Mouse (Mus musculus) MEL (cell line): ENCODE results near the gene Aldh3b3. TPM values are rescaled to one million over a fixed set of nuclear protein-coding genes. Genes with fewer than 3 reads are reported as not detected.

Experiments
- DNase-seq: peaks from one replicate; pipeline ENCODE4 v3.0.0; 2011; ENCODE audit warnings: low read depth, low spot score
- H3K27ac ChIP-seq: 2 replicates; pipeline ENCODE4 v1.5.1; 2012; ENCODE audit warnings: low read depth, mild to moderate bottlenecking, control low read depth, low read length, moderate library complexity; ENCODE audit not compliant: control insufficient read depth
- H3K27me3 ChIP-seq, 2 experiments: fragments of 150-350 bp in 1 of 2; sonication (generic) in 1 of 2; 2 replicates each; pipeline ENCODE4 v1.6.1; 2012; ENCODE audit warnings: low read length in 2 of 2, mild to moderate bottlenecking in 2 of 2, improper control_type of control experiment in 1 of 2, moderate library complexity in 1 of 2; ENCODE audit not compliant: insufficient read depth in 2 of 2, control insufficient read depth in 1 of 2
- H3K36me3 ChIP-seq, 2 experiments: 2 replicates each; pipeline ENCODE4 v1.6.1; 2012 to 2014; ENCODE audit warnings: low read length in 2 of 2, improper control_type of control experiment in 1 of 2, inconsistent platforms in 1 of 2, mild to moderate bottlenecking in 1 of 2; ENCODE audit not compliant: insufficient read depth in 2 of 2, control insufficient read depth in 1 of 2
- H3K4me1 ChIP-seq, 2 experiments: fragments of 150-350 bp in 1 of 2; sonication (generic) in 1 of 2; 2 replicates each; pipeline ENCODE4 v1.6.1; 2012; ENCODE audit warnings: low read length in 2 of 2, improper control_type of control experiment in 1 of 2, mild to moderate bottlenecking in 1 of 2; ENCODE audit not compliant: insufficient read depth in 2 of 2, control insufficient read depth in 1 of 2
- H3K4me3 ChIP-seq, 2 experiments: fragments of 150-350 bp in 1 of 2; sonication (generic) in 1 of 2; 2 replicates each; pipeline ENCODE4 v1.5.1; 2012; ENCODE audit warnings: low read depth in 2 of 2, low read length in 2 of 2, mild to moderate bottlenecking in 2 of 2, moderate library complexity in 2 of 2, control low read depth in 1 of 2, improper control_type of control experiment in 1 of 2; ENCODE audit not compliant: control insufficient read depth in 1 of 2, insufficient read depth in 1 of 2
- H3K79me2 ChIP-seq: 2 replicates; pipeline ENCODE4 v1.6.1; 2012; ENCODE audit warnings: mild to moderate bottlenecking, low read length, moderate library complexity; ENCODE audit not compliant: control insufficient read depth, poor library complexity, insufficient read depth
- H3K9ac ChIP-seq: 2 replicates; pipeline ENCODE4 v1.6.1; 2012; ENCODE audit warnings: low read depth, mild to moderate bottlenecking, control low read depth, low read length, moderate library complexity; ENCODE audit not compliant: control insufficient read depth, poor library complexity, severe bottlenecking
- H3K9me3 ChIP-seq: fragments of 150-350 bp; sonication (generic); replicated peaks from 2 replicates; pipeline ENCODE4 v1.6.1; 2012; ENCODE audit warnings: mild to moderate bottlenecking, low read length, improper control_type of control experiment, moderate library complexity; ENCODE audit not compliant: insufficient read depth
- CHD2 ChIP-seq: IDR thresholded peaks from 2 replicates; pipeline ENCODE4 v1.6.1; 2011; ENCODE audit warnings: low read length, improper control_type of control experiment
- CTCF ChIP-seq, 3 experiments: IDR thresholded peaks in 2 of 3; conservative IDR thresholded peaks in 1 of 3; 2 replicates each; pipeline ENCODE4 v1.5.1; 2011 to 2012; ENCODE audit warnings: low read length in 3 of 3, low read depth in 2 of 3, mild to moderate bottlenecking in 2 of 3, improper control_type of control experiment in 1 of 3, inconsistent platforms in 1 of 3, mixed read lengths in 1 of 3, moderate library complexity in 1 of 3; ENCODE audit not compliant: control insufficient read depth in 1 of 3, insufficient read depth in 1 of 3, poor library complexity in 1 of 3, severe bottlenecking in 1 of 3
- ELF1 ChIP-seq: IDR thresholded peaks from 2 replicates; pipeline ENCODE4 v1.6.1; 2014; ENCODE audit warnings: low read depth, mild to moderate bottlenecking, inconsistent platforms, low read length, improper control_type of control experiment, moderate library complexity
- EP300 ChIP-seq, 2 experiments: IDR thresholded peaks; 2 replicates each; pipeline ENCODE4 v1.6.1; 2011; ENCODE audit warnings: improper control_type of control experiment in 2 of 2, low read length in 2 of 2, low read depth in 1 of 2, mild to moderate bottlenecking in 1 of 2
- ETS1 ChIP-seq: IDR thresholded peaks from 2 replicates; pipeline ENCODE4 v1.6.1; 2012; ENCODE audit warnings: low read depth, mild to moderate bottlenecking, inconsistent platforms, low read length, improper control_type of control experiment, moderate library complexity
- GABPA ChIP-seq: IDR thresholded peaks from 2 replicates; pipeline ENCODE4 v1.6.1; 2012; ENCODE audit warnings: low read depth, mild to moderate bottlenecking, inconsistent platforms, low read length, improper control_type of control experiment, moderate library complexity
- HCFC1 ChIP-seq: IDR thresholded peaks from 2 replicates; pipeline ENCODE4 v1.6.1; 2012; ENCODE audit warnings: low read depth, mild to moderate bottlenecking, inconsistent platforms, low read length, improper control_type of control experiment, moderate library complexity
- MAX ChIP-seq: IDR thresholded peaks from 2 replicates; pipeline ENCODE4 v1.6.1; 2011; ENCODE audit warnings: low read length, improper control_type of control experiment
- MAZ ChIP-seq: IDR thresholded peaks from 2 replicates; pipeline ENCODE4 v1.6.1; 2012; ENCODE audit warnings: low read depth, mild to moderate bottlenecking, inconsistent platforms, low read length, improper control_type of control experiment
- MXI1 ChIP-seq: IDR thresholded peaks from 2 replicates; pipeline ENCODE4 v1.6.1; 2011; ENCODE audit warnings: mild to moderate bottlenecking, low read depth, low read length, improper control_type of control experiment
- MYC ChIP-seq: IDR thresholded peaks from 2 replicates; pipeline ENCODE4 v1.6.1; 2011; ENCODE audit warnings: low read depth, mild to moderate bottlenecking, low read length, improper control_type of control experiment, moderate library complexity
- NELFE ChIP-seq: IDR thresholded peaks from 2 replicates; pipeline ENCODE4 v1.6.1; 2011; ENCODE audit warnings: low read depth, low read length, improper control_type of control experiment
- POLR2A ChIP-seq, 2 experiments: IDR thresholded peaks; 2 replicates each; pipeline ENCODE4 v1.6.1; 2011 to 2012; ENCODE audit warnings: low read length in 2 of 2, mild to moderate bottlenecking in 2 of 2, control low read depth in 1 of 2, improper control_type of control experiment in 1 of 2, low read depth in 1 of 2, moderate library complexity in 1 of 2; ENCODE audit not compliant: control insufficient read depth in 1 of 2, insufficient read depth in 1 of 2, poor library complexity in 1 of 2
- RAD21 ChIP-seq: IDR thresholded peaks from 2 replicates; pipeline ENCODE4 v1.6.1; 2011; ENCODE audit warnings: mild to moderate bottlenecking, low read depth, low read length, improper control_type of control experiment
- RCOR1 ChIP-seq: IDR thresholded peaks from 2 replicates; pipeline ENCODE4 v1.6.1; 2012; ENCODE audit warnings: low read depth, mild to moderate bottlenecking, inconsistent platforms, low read length, improper control_type of control experiment
- SIN3A ChIP-seq: IDR thresholded peaks from 2 replicates; pipeline ENCODE4 v1.6.1; 2012; ENCODE audit warnings: low read length, improper control_type of control experiment, inconsistent platforms
- SMC3 ChIP-seq: IDR thresholded peaks from 2 replicates; pipeline ENCODE4 v1.6.1; 2011; ENCODE audit warnings: low read depth, low read length, improper control_type of control experiment
- TCF12 ChIP-seq: IDR thresholded peaks from 2 replicates; pipeline ENCODE4 v1.6.1; 2014; ENCODE audit warnings: low read depth, mild to moderate bottlenecking, inconsistent platforms, low read length, improper control_type of control experiment, moderate library complexity
- USF1 ChIP-seq: IDR thresholded peaks from 2 replicates; pipeline ENCODE4 v1.6.1; 2014; ENCODE audit warnings: low read depth, mild to moderate bottlenecking, inconsistent platforms, low read length, improper control_type of control experiment, moderate library complexity
- ZKSCAN1 ChIP-seq: IDR thresholded peaks from 2 replicates; pipeline ENCODE4 v1.6.1; 2012; ENCODE audit warnings: low read depth, mild to moderate bottlenecking, inconsistent platforms, low read length, improper control_type of control experiment, moderate library complexity
- ZNF384 ChIP-seq: IDR thresholded peaks from 2 replicates; pipeline ENCODE4 v1.6.1; 2012; ENCODE audit warnings: low read depth, mild to moderate bottlenecking, inconsistent platforms, low read length, improper control_type of control experiment
- polyA plus RNA-seq, 2 experiments: library from polyadenylated mRNA; stranded (reverse) in 1 of 2; unstranded in 1 of 2; fragments of >175 nt in 1 of 2; fragments of >200 nt in 1 of 2; gene quantifications; 2 replicates each; pipeline versions ENCODE4 v1.2.1 to v1.2.4; 2012; ENCODE audit warnings: low replicate concordance in 2 of 2, low read depth in 1 of 2; ENCODE audit not compliant: insufficient read length in 2 of 2, insufficient read depth in 1 of 2, missing spikeins in 1 of 2
- total RNA-seq: library from RNA; depleted of rRNA; stranded (reverse); fragments of 300-350 nt; gene quantifications from 2 replicates; pipeline ENCODE4 v1.2.3, GENCODE M21; 2012

Gene Aldh3b3
- total and polyA plus RNA-seq, 3 experiments, result not detected

- peaks cover 0 to 13% of the 10 kb centered on the region in 2 experiments; a peak in 3 of 4 replicates for H3K4me1 ChIP-seq
- peak; percentile 88 for DNase-seq
- no peaks in the 10 kb centered on the region; the same call in 1 of the 2 replicates for H3K79me2 ChIP-seq
- H3K9ac ChIP-seq, result peak within 1 kb of the TSS; percentile 53
- TF ChIP-seq CHD2 (no peak), RCOR1 (no peak), ETS1 (peak; percentile 34; the same call in 1 of the 2 replicates), POLR2A (IDR thresholded peaks at IDR 0.05; ENCODE audit: control insufficient read depth in 1 of 2, insufficient read depth in 1 of 2, low read depth in 1 of 2, low read length in 2 of 2, poor library complexity in 1 of 2) (peak in 1 of 2 experiments; percentile 31; a peak in 1 of 4 replicates), ZKSCAN1 (no peak), ELF1 (peak; percentile 42; the same call in 1 of the 2 replicates), MAX (0 out of 2 replicates have a peak, but pooled peaks have one; percentile 7), MAZ (0 out of 2 replicates have a peak, but pooled peaks have one; percentile 29), NELFE (peak; percentile 25; the same call in 1 of the 2 replicates), SIN3A (peak; percentile 52), TCF12 (0 out of 2 replicates have a peak, but pooled peaks have one; percentile 18), GABPA (no peak), HCFC1 (peak; percentile 45; the same call in 1 of the 2 replicates)
- no peaks in the 10 kb centered on the region for H3K9me3 ChIP-seq
- H3K4me3 ChIP-seq, result peak within 1 kb of the TSS; percentile 69 to 83
- H3K27me3 ChIP-seq, result no peaks in the 10 kb centered on the region; a peak in 1 of 4 replicates
- H3K36me3 ChIP-seq, result peaks cover 0 to under 1% of the 10 kb centered on the region in 2 experiments; a peak in 1 of 4 replicates
- no peak within 1 kb of the TSS for H3K27ac ChIP-seq
Observed at GRCm38 (mm10) chr19:3935032-3935895, 23.2 kb upstream of the Aldh3b3 start, which contains the start of gene Unc93b1. TSS of gene Unc93b1 (plus strand) at chr19:3935186.

DNA sequence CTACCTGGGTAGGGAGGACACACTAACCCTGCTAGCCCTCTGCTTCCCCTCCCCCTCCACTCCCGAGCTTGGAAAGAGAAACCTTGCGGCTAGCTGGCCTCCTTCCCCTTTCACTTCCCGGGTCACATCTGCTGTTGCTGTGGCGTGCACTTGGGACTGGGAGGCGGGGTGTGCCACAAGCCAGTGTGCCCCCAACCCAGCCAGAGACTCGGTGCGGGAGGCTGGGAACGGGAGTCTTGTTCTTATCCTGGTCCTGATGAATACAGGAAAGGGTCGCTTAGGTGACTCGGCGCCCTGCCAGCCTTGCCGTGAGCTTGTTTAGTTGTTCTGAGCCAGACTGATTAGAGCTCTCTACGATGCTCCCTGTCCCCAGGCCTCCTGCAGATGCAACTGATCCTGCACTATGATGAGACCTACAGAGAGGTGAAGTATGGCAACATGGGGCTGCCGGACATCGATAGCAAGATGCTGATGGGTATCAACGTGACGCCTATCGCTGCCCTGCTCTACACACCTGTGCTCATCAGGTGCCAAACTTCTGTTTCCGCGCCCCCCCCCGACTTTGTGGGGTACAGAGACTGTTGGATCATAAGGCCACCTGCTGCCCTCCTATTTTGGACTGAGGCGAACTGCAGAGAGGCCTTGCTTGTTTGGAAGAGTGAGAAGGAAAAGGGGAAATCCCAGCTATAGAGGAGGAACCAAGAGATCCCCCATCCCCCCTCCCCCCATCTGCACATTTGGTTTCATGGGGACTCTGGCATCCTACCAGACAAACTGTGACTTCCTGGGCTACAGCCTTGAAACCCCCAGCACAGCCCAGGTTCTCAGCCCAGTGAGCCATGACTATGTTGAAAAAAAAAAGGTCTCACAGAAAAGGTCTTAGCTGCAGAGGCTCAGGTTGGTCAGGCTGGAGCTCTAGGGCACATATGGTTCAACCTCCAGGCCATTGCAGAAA lies 22.3 kb upstream of the Aldh3b3 start:
- TF ChIP-seq TCF12 (no peak), HCFC1 (peak; percentile 62), ETS1 (no peak), MYC (0 out of 2 replicates have a peak, but pooled peaks have one; percentile 25), SMC3 (peak; percentile 13; the same call in 1 of the 2 replicates), RAD21 (no peak), CTCF (IDR thresholded peaks at IDR 0.05 in 2 of 3, conservative IDR thresholded peaks at IDR 0.05 in 1 of 3; ENCODE audit: control insufficient read depth in 1 of 3, insufficient read depth in 1 of 3, low read depth in 2 of 3, low read length in 3 of 3, poor library complexity in 1 of 3, severe bottlenecking in 1 of 3) (no peak), MXI1 (no peak), EP300 (IDR thresholded peaks at IDR 0.05; ENCODE audit: low read depth in 1 of 2, low read length in 2 of 2) (0 out of 4 replicates have a peak, but pooled peaks of 1 of the 2 experiments have one; percentile 3), SIN3A (peak; percentile 48; the same call in 1 of the 2 replicates), ZNF384 (no peak), USF1 (no peak)
- TF ChIP-seq, all 39 proteins: peak for 5
- Histone ChIP-seq H3K4me1 (peaks cover 0 to 8% of the 10 kb centered on the region in 2 experiments; a peak in 2 of 4 replicates), H3K79me2 (no peaks in the 10 kb centered on the region; the same call in 1 of the 2 replicates), H3K9me3 (no peaks in the 10 kb centered on the region), H3K27me3 (no peaks in the 10 kb centered on the region; a peak in 1 of 4 replicates), H3K27ac (no peak overlapping the region), H3K4me3 (peak overlapping the region; percentile 69 to 83), H3K9ac (peak overlapping the region; percentile 53), H3K36me3 (no peaks in the 10 kb centered on the region; a peak in 1 of 4 replicates)
- peak; percentile 72 for DNase-seq
